Mouse (Mus musculus) embryonic stem cell, embryonic (primary cell): ENCODE measurements at regions not wholly inside any gene's neighbourhood (a gene's known extent, or its start where the extent isn't known, plus 50 kb on each side); places are given as distances from the start of the nearest gene placed in this dataset.

ENCODE experiments used
- CTCF ChIA-PET, 4 experiments: fragments of 300-600 bp in 2 of 4; fragments of 350-600 bp in 2 of 4; sonication (Branson Sonifier 250); formaldehyde crosslinking; loops; one replicate each; lab custom pipeline; 2022; ENCODE audit warnings: inconsistent platforms in 2 of 4; lab: Charles Lee
- POLR2A ChIA-PET, 4 experiments: fragments of 300-600 bp in 2 of 4; fragments of 350-600 bp in 2 of 4; sonication (Branson Sonifier 250); formaldehyde crosslinking; loops; one replicate each; lab custom pipeline; 2022; ENCODE audit warnings: antibody characterized with exemption in 4 of 4, inconsistent platforms in 1 of 4; lab: Charles Lee

DNA sequence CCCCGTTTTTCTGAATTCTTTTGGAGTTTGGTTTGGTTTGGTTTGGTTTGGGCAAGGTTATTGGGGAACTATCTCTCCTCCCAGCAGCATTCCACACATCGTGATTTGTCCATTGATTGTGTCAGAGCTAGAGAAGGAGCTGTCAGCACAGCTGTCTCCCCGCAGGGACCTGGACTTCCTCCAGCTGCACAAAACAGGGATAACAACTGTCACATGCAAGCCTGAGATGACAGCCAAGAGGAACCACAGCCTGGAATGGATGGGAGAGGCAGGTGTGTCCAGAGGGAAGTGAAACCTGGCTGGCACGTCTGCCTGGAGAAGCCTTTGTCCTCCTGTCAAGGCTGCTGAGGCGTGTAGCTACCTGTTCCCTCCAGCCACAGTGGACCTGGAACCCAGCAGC, 274.5 kb upstream of the Sulf2 start:
- POLR2A ChIA-PET: interaction anchor here in 3 of 4 experiments (0.6 to 12.5 kb wide), 10 partner anchors 8 to 365 kb away, joined by 3 to 229 read pairs (median 4); no protein-coding TSS in a partner anchor
- CTCF ChIA-PET: interaction anchor here in 1 of 4 experiments (1.4 kb wide), 1 partner anchor 10 kb away, joined by 3 read pairs; no protein-coding TSS in a partner anchor

DNA sequence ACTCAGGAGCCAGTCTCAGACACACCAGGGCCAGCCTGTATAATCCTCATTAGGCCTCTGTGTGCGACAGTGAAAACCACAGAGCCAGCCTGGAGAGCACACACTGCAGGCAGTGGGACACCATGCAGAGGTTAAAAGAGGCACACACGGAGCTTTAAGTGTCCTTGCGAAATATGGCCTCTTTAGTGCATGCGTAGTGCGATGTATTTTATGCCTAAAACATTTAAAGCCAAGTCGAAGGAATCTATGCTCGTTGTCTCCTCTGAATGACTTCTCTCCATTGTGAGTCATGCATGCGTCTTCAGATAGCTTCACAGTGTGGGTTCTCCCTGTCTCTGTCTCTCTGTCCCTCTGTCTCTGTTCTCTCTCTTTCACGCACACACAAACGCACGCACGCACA, 274.0 kb upstream of the Sulf2 start:
- ChIA-PET POLR2A (interaction anchor here in 3 of 4 experiments (0.7 to 12.5 kb wide), 12 partner anchors 8 to 324 kb away, joined by 3 to 229 read pairs (median 4); no protein-coding TSS in a partner anchor), CTCF (interaction anchor here in 1 of 4 experiments (1.4 kb wide), 1 partner anchor 10 kb away, joined by 3 read pairs; no protein-coding TSS in a partner anchor)

- ChIA-PET POLR2A (interaction anchor here in 3 of 4 experiments (0.7 to 3.0 kb wide), 8 partner anchors 10 to 32 kb away, joined by 3 to 16 read pairs (median 6); no protein-coding TSS in a partner anchor), CTCF (interaction anchor here in 1 of 4 experiments (0.6 kb wide), 1 partner anchor 345 kb away, joined by 3 read pairs; no protein-coding TSS in a partner anchor)
Observed at GRCm38 (mm10) chr2:166427390-166427789, 271.9 kb upstream of the Sulf2 start.

DNA sequence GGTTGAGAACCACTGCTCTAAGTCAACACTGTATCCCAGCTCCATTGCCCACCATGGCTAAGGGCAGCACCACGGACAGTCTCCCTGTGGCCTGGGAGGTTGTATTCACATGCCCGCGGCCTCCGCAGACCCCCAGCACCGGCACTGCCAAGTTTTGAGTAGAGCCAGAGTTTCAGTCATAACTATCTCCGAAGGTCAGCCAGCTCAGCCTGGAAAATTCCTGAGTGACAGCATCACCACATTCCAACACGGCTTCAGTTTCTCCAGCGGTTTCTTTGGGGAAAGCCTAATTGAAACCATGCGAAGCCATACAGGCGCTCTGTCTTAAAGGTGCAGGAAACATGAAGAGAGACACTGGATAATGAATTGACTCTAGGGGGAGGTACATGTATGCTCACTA, 271.5 kb upstream of the Sulf2 start:
- CTCF ChIA-PET: interaction anchor here in 1 of 4 experiments (1.0 kb wide), 1 partner anchor 12 kb away, joined by 3 read pairs; no protein-coding TSS in a partner anchor
- POLR2A ChIA-PET: interaction anchor here in 3 of 4 experiments (0.6 to 3.0 kb wide), 8 partner anchors 10 to 440 kb away, joined by 3 to 16 read pairs (median 4); no protein-coding TSS in a partner anchor

GRCm38 (mm10) chr2:166426457-166426856, 271.0 kb upstream of the Sulf2 start:
- CTCF ChIA-PET: interaction anchor here in 1 of 4 experiments (1.0 kb wide), 1 partner anchor 13 kb away, joined by 3 read pairs; no protein-coding TSS in a partner anchor

GRCm38 (mm10) chr2:166425141-166425540, 269.7 kb upstream of the Sulf2 start:
- CTCF ChIA-PET: no interaction called here
- POLR2A ChIA-PET: interaction anchor here in 2 of 4 experiments (0.7 to 3.0 kb wide), 3 partner anchors 11 to 1321 kb away, joined by 3 to 8 read pairs (median 4); no protein-coding TSS in a partner anchor

More at GRCm38 (mm10) chr2:166426457-166426856, 271.0 kb upstream of the Sulf2 start:
- POLR2A ChIA-PET: interaction anchor here in 2 of 4 experiments (0.6 to 3.0 kb wide), 7 partner anchors 9 to 440 kb away, joined by 3 to 16 read pairs (median 4); no protein-coding TSS in a partner anchor

GRCm38 (mm10) chr2:166423132-166423660, 267.7 kb upstream of the Sulf2 start:
- ChIA-PET CTCF (no interaction called here), POLR2A (interaction anchor here in 1 of 4 experiments (2.2 to 10.1 kb wide), 2 partner anchors 8 to 12 kb away, joined by 7 to 229 read pairs; no protein-coding TSS in a partner anchor)

DNA sequence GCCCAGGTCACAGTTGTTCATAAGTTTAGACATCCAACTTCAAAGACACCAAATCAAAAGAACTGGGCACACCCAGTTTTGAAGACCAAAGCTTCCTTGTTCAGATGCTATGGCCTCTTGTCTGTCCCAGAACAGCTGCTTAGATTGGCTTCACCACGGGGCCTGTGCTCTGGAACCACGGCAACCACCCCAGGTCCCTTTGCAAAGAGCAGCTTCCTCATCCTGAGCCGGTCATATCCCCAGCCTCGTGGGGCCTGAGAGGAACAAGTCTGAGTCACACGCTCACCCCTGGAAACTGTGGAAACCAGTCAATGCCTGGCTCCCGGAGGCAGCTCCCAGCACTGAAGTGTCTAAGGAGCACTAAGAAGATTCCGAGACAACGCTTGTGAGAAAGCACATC, 264.8 kb upstream of the Sulf2 start:
- POLR2A ChIA-PET: interaction anchor here in 3 of 4 experiments (0.6 to 10.1 kb wide), 19 partner anchors 8 to 532 kb away, joined by 3 to 229 read pairs (median 4); partner anchors contain the start of gene Sulf2 (in 1 of the 3)

DNA sequence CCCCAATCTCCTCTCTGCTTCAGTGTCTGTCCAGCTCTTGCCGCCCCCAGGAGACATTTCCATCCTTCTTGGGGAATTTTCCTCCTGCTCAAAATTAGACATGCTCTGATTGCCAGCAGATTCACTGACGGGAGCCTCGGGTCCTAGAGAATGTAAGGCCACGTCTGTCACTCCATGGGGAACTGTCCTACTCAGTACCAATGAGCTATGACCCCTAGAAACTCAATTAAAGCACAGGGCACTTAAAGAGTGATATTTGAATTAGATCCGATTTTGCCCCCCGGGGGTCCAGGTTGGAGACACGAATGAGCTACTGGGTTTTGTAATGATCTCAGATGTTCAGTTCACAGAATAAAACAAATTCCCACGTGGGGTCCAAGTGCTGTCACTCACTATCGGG, 263.8 kb upstream of the Sulf2 start:
- POLR2A ChIA-PET: interaction anchor here in 3 of 4 experiments (0.6 to 10.1 kb wide), 18 partner anchors 9 to 997 kb away, joined by 3 to 229 read pairs (median 4); partner anchors contain the start of gene Sulf2 (in 1 of the 3)
- CTCF ChIA-PET: interaction anchor here in 2 of 4 experiments (0.7 to 1.4 kb wide), 3 partner anchors 24 to 305 kb away, joined by 3 to 4 read pairs (median 3); no protein-coding TSS in a partner anchor

More for the DNA sequence above, 264.8 kb upstream of the Sulf2 start:
- CTCF ChIA-PET: interaction anchor here in 2 of 4 experiments (0.7 to 1.5 kb wide), 3 partner anchors 144 to 338 kb away, joined by 3 to 13 read pairs (median 5); no protein-coding TSS in a partner anchor

DNA sequence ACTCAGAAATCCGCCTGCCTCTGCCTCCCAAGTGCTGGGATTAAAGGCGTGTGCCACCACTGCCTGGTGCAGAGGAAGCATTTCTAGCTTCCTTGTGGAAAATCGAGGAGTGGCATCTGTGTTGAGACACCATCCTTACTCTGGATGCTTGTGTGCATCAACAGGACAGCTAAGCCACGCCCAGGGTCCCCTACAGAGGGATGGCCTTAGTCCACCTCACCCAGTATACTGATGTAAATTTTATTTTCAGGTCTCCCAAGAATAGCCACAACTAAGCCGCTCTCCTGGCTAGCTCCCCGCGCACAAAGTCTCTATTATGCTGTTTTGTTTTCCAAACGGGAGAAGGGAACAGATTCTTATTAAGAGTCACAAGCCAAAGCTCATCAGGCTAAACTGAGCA, 262.8 kb upstream of the Sulf2 start:
- ChIA-PET CTCF (interaction anchor here (0.5 to 1.4 kb wide), 8 partner anchors 23 to 437 kb away, joined by 3 to 6 read pairs (median 3); no protein-coding TSS in a partner anchor), POLR2A (interaction anchor here in 3 of 4 experiments (0.5 to 10.1 kb wide), 45 partner anchors 9 to 641 kb away, joined by 3 to 229 read pairs (median 4); partner anchors contain the start of gene Sulf2 (in 2 of the 3))

DNA sequence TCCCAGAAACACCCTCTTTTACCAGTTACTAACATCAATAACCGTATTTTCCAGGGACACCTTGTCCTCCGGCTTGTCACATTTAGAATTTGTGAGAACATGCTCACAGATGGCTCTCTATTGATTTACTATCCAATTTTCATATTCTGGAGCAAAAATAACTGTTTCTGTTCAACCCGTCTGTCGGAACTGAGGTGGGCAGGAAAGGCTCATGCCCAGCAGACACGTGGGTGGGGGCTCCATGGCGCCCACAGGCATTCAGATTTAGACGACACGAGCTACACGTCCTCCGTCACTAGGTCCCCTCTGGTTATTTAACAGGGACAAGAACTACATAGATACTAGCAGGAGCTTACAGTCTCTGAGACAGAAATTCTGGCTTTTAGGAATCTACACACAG, 262.2 kb upstream of the Sulf2 start:
- CTCF ChIA-PET: interaction anchor here in 3 of 4 experiments (0.6 to 1.4 kb wide), 4 partner anchors 21 to 364 kb away, joined by 3 to 4 read pairs (median 3); no protein-coding TSS in a partner anchor
- POLR2A ChIA-PET: interaction anchor here in 3 of 4 experiments (0.5 to 10.1 kb wide), 32 partner anchors 9 to 642 kb away, joined by 3 to 229 read pairs (median 5); partner anchors contain the start of gene Sulf2 (in 2 of the 3)

DNA sequence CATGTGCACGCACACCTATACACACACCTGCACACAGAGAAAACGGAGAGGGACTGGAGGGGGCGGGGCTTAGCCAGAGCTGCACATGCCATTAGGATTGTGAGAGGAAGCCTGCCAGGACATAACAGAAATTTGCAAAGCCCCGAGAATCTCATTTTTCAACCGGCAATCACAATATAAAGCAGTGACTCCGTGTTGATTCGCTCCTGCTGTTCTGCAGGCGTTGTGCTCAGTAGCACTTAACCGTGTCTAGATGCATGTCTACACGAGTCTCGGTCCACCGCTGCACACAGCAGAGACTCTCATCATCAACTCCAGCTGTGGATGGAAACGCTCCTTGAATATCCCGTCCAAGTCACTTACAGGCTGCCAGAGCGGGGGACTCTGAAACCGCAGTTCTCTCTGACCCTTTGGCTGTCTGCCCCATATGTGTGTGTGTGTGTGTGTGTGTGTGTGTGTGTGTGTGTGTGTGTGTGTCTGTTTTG, 260.1 kb upstream of the Sulf2 start:
- ChIA-PET CTCF (interaction anchor here (0.5 to 1.5 kb wide), 7 partner anchors 10 to 499 kb away, joined by 3 to 5 read pairs (median 3); no protein-coding TSS in a partner anchor), POLR2A (interaction anchor here (0.5 to 10.1 kb wide), 65 partner anchors 8 to 1290 kb away, joined by 3 to 229 read pairs (median 4); partner anchors contain the start of genes Sulf2 (in 2 of the 4), Cse1l (in 1 of the 4), Ncoa3 (in 1 of the 4) and Prex1 (in 1 of the 4))

- POLR2A ChIA-PET: interaction anchor here in 3 of 4 experiments (0.5 to 10.1 kb wide), 66 partner anchors 8 to 958 kb away, joined by 3 to 229 read pairs (median 4); partner anchors contain the start of genes Sulf2 (in 2 of the 3), Ncoa3 (in 1 of the 3), Prex1 (in 1 of the 3) and Zmynd8 (in 1 of the 3)
- CTCF ChIA-PET: interaction anchor here (0.5 to 1.5 kb wide), 9 partner anchors 9 to 498 kb away, joined by 3 to 5 read pairs (median 3); no protein-coding TSS in a partner anchor
Observed at GRCm38 (mm10) chr2:166414856-166415255, 259.4 kb upstream of the Sulf2 start.

- CTCF ChIA-PET: no interaction called here
- POLR2A ChIA-PET: interaction anchor here in 3 of 4 experiments (0.6 to 5.3 kb wide), 9 partner anchors 8 to 45 kb away, joined by 3 to 33 read pairs (median 4); no protein-coding TSS in a partner anchor
Observed at GRCm38 (mm10) chr2:166412031-166412858, 256.8 kb upstream of the Sulf2 start.

DNA sequence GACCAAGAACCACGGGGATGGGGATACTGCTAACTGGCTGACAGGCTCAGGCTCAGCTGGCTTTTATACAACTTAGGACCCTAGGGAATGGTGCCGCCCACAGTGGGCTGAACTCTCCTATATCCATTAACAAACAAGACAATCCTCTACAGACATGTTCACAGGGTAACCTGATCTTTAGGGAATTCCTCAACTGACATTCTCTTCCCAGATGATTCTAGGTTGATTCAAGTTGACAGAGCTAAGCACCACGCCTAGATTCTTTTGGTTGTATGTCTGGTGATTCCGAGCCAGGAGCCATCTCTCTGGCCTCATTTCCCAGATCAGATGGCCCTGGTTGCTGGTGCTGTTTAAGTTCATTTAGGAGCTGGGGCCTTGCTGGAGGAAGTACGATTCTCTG, 253.9 kb upstream of the Sulf2 start:
- ChIA-PET POLR2A (interaction anchor here in 3 of 4 experiments (0.7 to 1.2 kb wide), 9 partner anchors 9 to 127 kb away, joined by 3 to 5 read pairs (median 3); no protein-coding TSS in a partner anchor), CTCF (interaction anchor here in 1 of 4 experiments (0.6 kb wide), 1 partner anchor 374 kb away, joined by 3 read pairs; no protein-coding TSS in a partner anchor)

- POLR2A ChIA-PET: interaction anchor here in 3 of 4 experiments (0.7 to 1.2 kb wide), 6 partner anchors 9 to 128 kb away, joined by 3 read pairs; no protein-coding TSS in a partner anchor
- CTCF ChIA-PET: no interaction called here
Observed at GRCm38 (mm10) chr2:166408806-166409205, 253.3 kb upstream of the Sulf2 start.

GRCm38 (mm10) chr2:166408009-166408408, 252.5 kb upstream of the Sulf2 start:
- CTCF ChIA-PET: no interaction called here
- POLR2A ChIA-PET: interaction anchor here in 2 of 4 experiments (1.0 to 2.8 kb wide), 2 partner anchors 8 to 9 kb away, joined by 3 to 17 read pairs; no protein-coding TSS in a partner anchor
